Mouse (Mus musculus) midbrain, postnatal 0 days (tissue): ENCODE measurements at regions not wholly inside any gene's neighbourhood (a gene's known extent, or its start where the extent isn't known, plus 50 kb on each side); places are given as distances from the start of the nearest gene placed in this dataset.

Experiments used
- ATAC-seq: fragments of 200-750 bp; cut with Nextera tagmentation; 2 replicates; pipeline ENCODE4 v1.8.0; 2017; ENCODE audit warnings: moderate number of reproducible peaks, mild to moderate bottlenecking, moderate TSS enrichment, moderate library complexity; ENCODE audit not compliant: low FRiP score
- DNase-seq: peaks from one replicate; pipeline ENCODE4 v3.0.0-alpha.2; 2015; ENCODE audit warnings: low spot score
- H3K27ac ChIP-seq: fragments of 300-500 bp; sonication (generic); 2 replicates; pipeline ENCODE4 v1.5.1; 2014; ENCODE audit warnings: low read depth, mild to moderate bottlenecking, low read length, mixed read lengths
- H3K27me3 ChIP-seq: fragments of 300-500 bp; sonication (generic); 2 replicates; pipeline ENCODE4 v1.6.1; 2014; ENCODE audit warnings: low read length, control low read depth, mixed read lengths; ENCODE audit not compliant: insufficient read depth
- H3K36me3 ChIP-seq: fragments of 300-500 bp; sonication (generic); 2 replicates; pipeline ENCODE4 v1.6.1; 2014; ENCODE audit warnings: low read length, control low read depth, mixed read lengths; ENCODE audit not compliant: insufficient read depth
- H3K4me1 ChIP-seq: fragments of 300-500 bp; sonication (generic); 2 replicates; pipeline ENCODE4 v1.6.1; 2014; ENCODE audit warnings: mild to moderate bottlenecking, control low read depth, antibody characterized with exemption, low read length, mixed read lengths; ENCODE audit not compliant: insufficient read depth
- H3K4me2 ChIP-seq: fragments of 300-500 bp; sonication (generic); 2 replicates; pipeline ENCODE4 v1.6.1; 2014; ENCODE audit warnings: low read depth, mild to moderate bottlenecking, low read length, mixed read lengths; ENCODE audit not compliant: poor library complexity, severe bottlenecking
- H3K4me3 ChIP-seq: fragments of 300-500 bp; sonication (generic); 2 replicates; pipeline ENCODE4 v1.5.1; 2014; ENCODE audit warnings: low read depth, mild to moderate bottlenecking, low read length, moderate library complexity
- H3K9ac ChIP-seq: fragments of 300-500 bp; sonication (generic); replicated peaks from 2 replicates; pipeline ENCODE4 v1.6.1; 2014; ENCODE audit warnings: mild to moderate bottlenecking, low read length, moderate library complexity, mixed read lengths; ENCODE audit not compliant: poor library complexity, severe bottlenecking
- H3K9me3 ChIP-seq: fragments of 300-500 bp; sonication (generic); 2 replicates; pipeline ENCODE4 v1.6.1; 2016; ENCODE audit warnings: low read length, control low read depth
- CTCF ChIP-seq: IDR thresholded peaks from 2 replicates; pipeline ENCODE4 v1.5.1; 2016; ENCODE audit warnings: antibody characterized with exemption, mild to moderate bottlenecking
- WGBS: fragments of 180-500 bp; shearing (Covaris S2); extraction: QIAGEN DNeasy Blood & Tissue Kit; methylation state at CpG from one replicate; pipeline ENCODE4 v1.1.7; 2014; 5-methylcytosine and 5-hydroxymethylcytosine counted together

- H3K4me1 ChIP-seq = no peaks in the 10 kb centered on the region
- no peaks in the 10 kb centered on the region for H3K9me3 ChIP-seq
- no peak overlapping the region for H3K4me2 ChIP-seq
- WGBS = 57% methylated on average over 1 of the region's 1 CpGs
- H3K36me3 ChIP-seq = no peaks in the 10 kb centered on the region
- no peak for TF ChIP-seq CTCF
- DNase-seq = peak; percentile 1
- H3K4me3 ChIP-seq = no peak overlapping the region
- H3K27ac ChIP-seq = no peak overlapping the region
- no peak for ATAC-seq
- no peak overlapping the region for H3K9ac ChIP-seq
- no peaks in the 10 kb centered on the region for H3K27me3 ChIP-seq
These were observed 1123.6 kb downstream of the Tbl1xr1 start for GRCm38 (mm10) chr3:23200056-23200455.

GRCm38 (mm10) chr3:23214427-23214826 is 1138.0 kb downstream of the Tbl1xr1 start:
- no peak overlapping the region for H3K27ac ChIP-seq
- WGBS = 95% methylated on average over 1 of the region's 1 CpGs
- no peak for DNase-seq
- H3K9me3 ChIP-seq = no peaks in the 10 kb centered on the region
- TF ChIP-seq CTCF = no peak
- H3K4me3 ChIP-seq = no peak overlapping the region
- no peak for ATAC-seq
- H3K27me3 ChIP-seq = no peaks in the 10 kb centered on the region
- H3K4me2 ChIP-seq = no peak overlapping the region
- no peaks in the 10 kb centered on the region for H3K36me3 ChIP-seq
- no peak overlapping the region for H3K9ac ChIP-seq
- H3K4me1 ChIP-seq = no peaks in the 10 kb centered on the region

- TF ChIP-seq CTCF = no peak
- no peak for DNase-seq
- Histone ChIP-seq H3K36me3 (no peaks in the 10 kb centered on the region), H3K4me1 (no peaks in the 10 kb centered on the region), H3K27ac (no peak overlapping the region), H3K4me3 (no peak overlapping the region), H3K9ac (no peak overlapping the region), H3K27me3 (no peaks in the 10 kb centered on the region), H3K4me2 (no peak overlapping the region), H3K9me3 (no peaks in the 10 kb centered on the region)
- 81% methylated on average over 1 of the region's 1 CpGs for WGBS
- no peak for ATAC-seq
These were observed 1140.3 kb downstream of the Tbl1xr1 start for GRCm38 (mm10) chr3:23216754-23217153.

GRCm38 (mm10) chr3:23248291-23248690 is 1171.8 kb downstream of the Tbl1xr1 start:
- no peak for DNase-seq
- WGBS = 81% methylated on average over 2 of the region's 2 CpGs
- no peak overlapping the region for H3K9ac ChIP-seq
- no peak for ATAC-seq
- H3K27me3 ChIP-seq = no peaks in the 10 kb centered on the region
- H3K36me3 ChIP-seq = no peaks in the 10 kb centered on the region
- H3K4me1 ChIP-seq = no peaks in the 10 kb centered on the region
- H3K9me3 ChIP-seq = no peaks in the 10 kb centered on the region
- no peak overlapping the region for H3K4me3 ChIP-seq
- TF ChIP-seq CTCF = no peak
- H3K4me2 ChIP-seq = no peak overlapping the region
- H3K27ac ChIP-seq = no peak overlapping the region

GRCm38 (mm10) chr3:23252180-23252579 is 1175.7 kb downstream of the Tbl1xr1 start:
- Histone ChIP-seq H3K27ac (no peak overlapping the region), H3K9ac (no peak overlapping the region), H3K9me3 (no peaks in the 10 kb centered on the region), H3K4me1 (no peaks in the 10 kb centered on the region), H3K4me3 (no peak overlapping the region), H3K4me2 (no peak overlapping the region), H3K36me3 (no peaks in the 10 kb centered on the region), H3K27me3 (no peaks in the 10 kb centered on the region)
- no peak for TF ChIP-seq CTCF
- ATAC-seq (no peak), DNase-seq (no peak)

GRCm38 (mm10) chr3:23298818-23299217 is 1222.4 kb downstream of the Tbl1xr1 start:
- WGBS = 88% methylated on average over 7 of the region's 7 CpGs
- H3K4me1 ChIP-seq = no peaks in the 10 kb centered on the region
- ATAC-seq (no peak), DNase-seq (no peak)
- TF ChIP-seq CTCF = no peak
- no peak overlapping the region for H3K27ac ChIP-seq
- H3K36me3 ChIP-seq = no peaks in the 10 kb centered on the region
- H3K9ac ChIP-seq = no peak overlapping the region
- H3K4me2 ChIP-seq = no peak overlapping the region
- H3K4me3 ChIP-seq = no peak overlapping the region
- no peaks in the 10 kb centered on the region for H3K9me3 ChIP-seq
- no peaks in the 10 kb centered on the region for H3K27me3 ChIP-seq
